Mouse (Mus musculus) adipose tissue, adult 10 weeks (tissue): ENCODE results near the gene Adamts12. TPM values are rescaled to one million over a fixed set of nuclear protein-coding genes. Genes with fewer than 3 reads are reported as not detected.

ENCODE experiments used
- polyA plus RNA-seq: library from polyadenylated mRNA; stranded (reverse); fragments of 350-450 nt; fragmentation: Illumina TruSeq; extraction: RNeasy Lipid Tissue Mini Kit (QIAGEN cat#74804); gene quantifications from one replicate; pipeline ENCODE4 v1.2.3, GENCODE M21; 2014; ENCODE audit warnings: low read depth, low replicate concordance

Adamts12 gene
- 8.6 TPM for polyA plus RNA-seq

DNA sequence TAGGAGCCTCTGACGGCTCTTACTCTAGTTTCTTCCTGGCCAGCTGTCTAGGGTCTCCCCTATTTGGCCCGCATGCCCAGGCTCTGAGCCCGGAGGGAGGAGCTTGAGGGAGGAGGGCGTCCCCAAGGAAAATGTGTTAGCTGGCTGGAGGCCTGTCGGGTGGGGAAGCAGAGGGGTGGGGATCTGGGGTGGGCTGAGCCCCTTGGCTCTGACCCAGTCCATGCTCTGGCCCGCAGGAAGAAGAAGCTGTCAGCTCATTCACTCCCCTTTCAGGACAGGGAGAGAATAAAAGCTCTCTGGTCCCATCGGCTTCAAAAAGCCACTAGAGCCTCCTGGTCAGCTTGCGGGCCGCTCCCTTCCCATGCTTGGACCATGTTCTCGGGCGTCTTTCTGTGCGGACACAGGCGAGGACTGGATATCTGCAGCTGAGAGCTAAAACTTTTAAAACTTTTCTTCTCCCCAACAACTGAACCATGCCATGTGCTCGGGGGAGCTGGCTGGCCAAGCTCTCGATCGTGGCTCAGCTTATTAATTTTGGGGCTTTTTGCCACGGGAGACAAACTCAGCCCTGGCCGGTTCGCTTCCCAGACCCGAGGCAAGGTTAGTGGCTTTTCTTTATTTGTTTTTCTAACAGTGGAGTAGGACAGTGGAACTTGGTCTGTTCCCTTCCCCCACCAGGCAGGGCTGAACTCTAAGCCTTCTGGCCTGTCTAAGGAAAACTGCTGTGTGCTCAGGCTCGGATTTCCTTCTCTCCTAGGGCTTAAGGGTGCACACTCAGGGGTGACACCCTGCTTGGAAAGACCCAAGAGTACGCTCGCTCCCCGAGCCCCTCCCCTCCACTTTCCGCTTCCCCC lies at the start of gene Adamts12:
Gene Adamts12, plus strand, starts transcription at position 233 of the 854 bp plus-strand sequence.

DNA sequence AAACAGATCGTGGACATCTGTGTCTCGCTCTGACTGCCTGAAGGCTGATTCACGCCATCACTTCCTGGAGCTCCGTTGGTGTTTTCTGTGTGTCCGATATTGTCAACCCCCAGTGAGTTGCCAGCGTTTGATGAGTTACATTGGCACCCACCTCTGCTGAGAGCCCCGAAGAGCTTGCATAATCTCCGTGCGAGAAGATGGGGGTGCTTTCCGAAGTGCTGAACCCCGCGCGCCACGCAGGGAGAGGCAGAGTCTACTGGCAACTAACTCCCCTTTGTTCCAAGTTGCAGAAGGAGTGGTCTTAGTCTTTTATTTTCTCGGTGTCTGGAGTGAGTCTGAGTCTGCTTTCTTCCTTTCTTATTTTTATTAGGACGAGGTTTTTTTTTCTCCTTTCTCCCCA lies 26.9 kb upstream of the Adamts12 start, which contains the start of gene Rxfp3:
Gene Rxfp3, minus strand, starts transcription at position 281 of the 400 bp plus-strand sequence.

Other genes starting within 250 kb of the Adamts12 start
- gene C1qtnf3, start 112.5 kb upstream of the Adamts12 start, polyA plus RNA-seq: 7.9 TPM
- 12.3 TPM for gene Amacr, start 83.0 kb upstream of the Adamts12 start, polyA plus RNA-seq
- not detected for gene Slc45a2, start 64.1 kb upstream of the Adamts12 start, polyA plus RNA-seq
- not detected for gene Rxfp3, start 26.8 kb upstream of the Adamts12 start, polyA plus RNA-seq